Mouse (Mus musculus): Measurements from ENCODE around the gene Srgap2. TPM values are rescaled to one million over a fixed set of nuclear protein-coding genes. Genes with fewer than 3 reads are reported as not detected.

Srgap2 gene
- polyA plus RNA-seq, 1 experiment: 41.2 TPM

- H3K4me1 ChIP-seq (ENCODE audit: control insufficient read depth, insufficient read depth, low read length): peaks cover 4% of the 10 kb centered on the region; the same call in 1 of the 2 replicates
- no peak overlapping the region for H3K27ac ChIP-seq (ENCODE audit: insufficient read depth, low read length)
- TF ChIP-seq POLR2A (IDR thresholded peaks at IDR 0.05; ENCODE audit: extremely low read depth, insufficient read depth, low read length) (no peak), CTCF (IDR thresholded peaks at IDR 0.05; ENCODE audit: extremely low read depth, insufficient read depth, low read length) (no peak)
- H3K4me3 ChIP-seq (ENCODE audit: insufficient read depth, low read length): no peak overlapping the region
Measured at GRCm38 (mm10) chr1:131511661-131512500, 15.3 kb downstream of the Srgap2 start.

DNA sequence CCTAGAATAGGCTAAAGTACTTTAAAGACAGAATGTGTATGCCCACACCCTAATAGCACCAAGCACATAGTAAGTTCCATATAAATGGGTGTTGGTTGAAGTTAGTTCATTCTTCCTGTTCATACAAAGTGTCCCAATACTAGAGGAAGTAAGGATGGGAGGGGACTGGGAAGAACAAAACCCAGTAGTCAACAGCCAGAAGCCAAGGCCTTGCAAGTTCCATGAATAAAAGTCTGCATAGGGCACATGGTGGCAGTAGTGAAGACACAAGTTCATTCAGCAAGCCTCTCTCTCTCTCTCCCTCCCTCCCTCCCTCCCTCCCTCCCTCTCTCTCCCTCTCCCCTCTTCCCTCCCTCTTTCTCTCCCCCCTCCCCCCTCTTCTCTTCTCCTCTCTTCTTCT is 16.0 kb downstream of the Srgap2 start:
- TF ChIP-seq CTCF (IDR thresholded peaks at IDR 0.05; ENCODE audit: extremely low read depth, insufficient read depth, low read length): no peak
- TF ChIP-seq POLR2A (IDR thresholded peaks at IDR 0.05; ENCODE audit: extremely low read depth, insufficient read depth, low read length): no peak
- Histone ChIP-seq H3K4me3 (ENCODE audit: insufficient read depth, low read length) (no peak overlapping the region), H3K4me1 (ENCODE audit: control insufficient read depth, insufficient read depth, low read length) (peaks cover 8% of the 10 kb centered on the region), H3K27ac (ENCODE audit: insufficient read depth, low read length) (no peak overlapping the region)

GRCm38 (mm10) chr1:131501681-131502080 is 25.5 kb downstream of the Srgap2 start:
- H3K27ac ChIP-seq (ENCODE audit: insufficient read depth, low read length): no peak overlapping the region
- no peak overlapping the region for H3K4me3 ChIP-seq (ENCODE audit: insufficient read depth, low read length)
- peaks cover 10% of the 10 kb centered on the region for H3K4me1 ChIP-seq (ENCODE audit: control insufficient read depth, insufficient read depth, low read length)
- TF ChIP-seq POLR2A (IDR thresholded peaks at IDR 0.05; ENCODE audit: extremely low read depth, insufficient read depth, low read length): no peak
- no peak for TF ChIP-seq CTCF (IDR thresholded peaks at IDR 0.05; ENCODE audit: extremely low read depth, insufficient read depth, low read length)

DNA sequence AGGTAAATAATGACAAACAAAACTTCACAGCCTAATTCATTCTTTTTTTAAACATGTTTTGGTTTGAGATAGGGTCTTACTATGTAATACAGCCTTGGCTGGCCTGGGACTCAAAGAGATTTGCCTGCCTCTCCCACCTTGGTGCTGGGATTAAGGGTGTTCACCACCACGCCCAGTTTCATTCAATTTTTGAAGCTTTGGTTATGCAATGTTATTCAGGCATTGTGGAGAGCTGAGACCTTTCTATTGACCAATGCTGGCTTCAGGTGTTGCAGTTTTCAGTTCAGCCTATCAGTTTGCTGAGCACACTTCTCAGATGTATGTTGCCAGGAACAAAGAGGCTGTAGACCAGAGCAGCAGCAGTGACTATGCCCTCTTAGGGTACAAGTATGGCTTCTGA is 28.9 kb downstream of the Srgap2 start:
- no peak for TF ChIP-seq POLR2A (IDR thresholded peaks at IDR 0.05; ENCODE audit: extremely low read depth, insufficient read depth, low read length)
- H3K27ac ChIP-seq (ENCODE audit: insufficient read depth, low read length): no peak overlapping the region
- H3K4me1 ChIP-seq (ENCODE audit: control insufficient read depth, insufficient read depth, low read length): peaks cover 16% of the 10 kb centered on the region

DNA sequence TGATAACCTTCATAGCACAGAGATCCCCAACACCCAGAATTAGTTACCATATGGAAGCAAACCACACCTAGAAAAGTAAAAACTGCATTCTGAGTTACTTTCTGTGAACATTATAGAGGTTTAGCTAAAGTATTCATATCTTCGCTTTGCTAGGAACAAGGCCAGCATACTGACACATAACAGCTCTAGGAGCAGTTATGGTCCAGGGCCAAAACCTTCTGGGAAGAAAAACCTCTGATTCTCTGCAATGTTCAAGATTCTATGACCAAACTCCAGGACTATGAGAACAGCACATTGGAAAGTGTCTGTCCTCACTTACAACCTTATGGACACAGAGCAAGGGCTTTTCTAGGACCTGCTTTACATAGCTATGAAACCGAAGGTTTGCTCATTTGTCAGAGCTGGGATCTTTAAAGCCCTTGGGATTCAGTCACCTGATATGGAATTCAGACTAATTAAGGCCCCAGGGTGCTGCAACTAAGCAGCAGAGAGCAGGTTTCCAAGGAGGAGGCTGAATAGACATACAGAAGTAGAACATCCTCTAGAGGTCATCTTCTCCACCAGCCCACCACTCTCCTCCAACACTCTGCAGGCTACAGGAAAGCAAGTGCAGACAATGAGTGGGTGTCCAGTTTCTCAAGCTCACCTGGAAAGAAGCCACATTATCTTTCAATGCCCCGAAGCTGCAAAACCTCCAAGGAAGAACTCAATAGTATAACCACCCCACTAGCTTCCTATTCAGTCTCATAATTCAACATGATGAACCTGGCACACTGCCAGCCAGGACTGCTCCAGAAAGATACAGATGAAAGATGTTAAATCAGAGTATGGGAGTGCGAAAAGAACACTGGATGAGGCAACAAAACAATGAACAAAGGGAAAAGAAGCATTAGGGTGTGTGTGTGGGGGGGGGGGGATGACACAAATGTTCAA is 32.9 kb downstream of the Srgap2 start:
- TF ChIP-seq POLR2A (IDR thresholded peaks at IDR 0.05; ENCODE audit: extremely low read depth, insufficient read depth, low read length) (no peak), CTCF (IDR thresholded peaks at IDR 0.05; ENCODE audit: extremely low read depth, insufficient read depth, low read length) (no peak)
- H3K4me1 ChIP-seq (ENCODE audit: control insufficient read depth, insufficient read depth, low read length): peaks cover 21% of the 10 kb centered on the region
- H3K27ac ChIP-seq (ENCODE audit: insufficient read depth, low read length): no peak overlapping the region
- H3K4me3 ChIP-seq (ENCODE audit: insufficient read depth, low read length): no peak overlapping the region

More for the DNA sequence above, 28.9 kb downstream of the Srgap2 start:
- H3K4me3 ChIP-seq (ENCODE audit: insufficient read depth, low read length): no peak overlapping the region

GRCm38 (mm10) chr1:131492360-131492759 is 34.8 kb downstream of the Srgap2 start:
- H3K27ac ChIP-seq (ENCODE audit: insufficient read depth, low read length): peak overlapping the region; percentile 53; the same call in 1 of the 2 replicates
- no peak for TF ChIP-seq POLR2A (IDR thresholded peaks at IDR 0.05; ENCODE audit: extremely low read depth, insufficient read depth, low read length)
- no peak for TF ChIP-seq CTCF (IDR thresholded peaks at IDR 0.05; ENCODE audit: extremely low read depth, insufficient read depth, low read length)
- no peak overlapping the region for H3K4me3 ChIP-seq (ENCODE audit: insufficient read depth, low read length)
- peaks cover 21% of the 10 kb centered on the region for H3K4me1 ChIP-seq (ENCODE audit: control insufficient read depth, insufficient read depth, low read length)

DNA sequence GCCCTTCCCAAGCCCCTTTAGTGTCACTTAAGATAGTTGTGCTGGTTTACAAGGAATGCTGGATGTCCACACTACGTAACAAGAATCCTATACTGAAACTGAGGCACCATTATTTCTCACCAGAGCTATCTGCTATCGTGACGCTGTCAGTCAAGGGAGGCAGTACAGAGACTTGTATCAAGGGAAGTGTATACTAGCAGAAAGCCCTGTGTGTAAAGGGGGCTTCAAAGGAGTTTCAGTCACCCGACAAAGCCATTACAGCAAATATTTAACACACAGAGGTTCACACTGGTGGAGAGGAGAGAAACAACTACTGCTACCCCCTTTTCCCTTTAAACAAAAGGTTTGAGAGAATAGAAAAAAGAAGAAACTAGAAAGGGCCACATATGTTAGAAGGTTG is 35.6 kb downstream of the Srgap2 start:
- peaks cover 17% of the 10 kb centered on the region for H3K4me1 ChIP-seq (ENCODE audit: control insufficient read depth, insufficient read depth, low read length)
- peak overlapping the region; percentile 46; the same call in 1 of the 2 replicates for H3K27ac ChIP-seq (ENCODE audit: insufficient read depth, low read length)
- no peak overlapping the region for H3K4me3 ChIP-seq (ENCODE audit: insufficient read depth, low read length)
- TF ChIP-seq CTCF (IDR thresholded peaks at IDR 0.05; ENCODE audit: extremely low read depth, insufficient read depth, low read length) (no peak), POLR2A (IDR thresholded peaks at IDR 0.05; ENCODE audit: extremely low read depth, insufficient read depth, low read length) (no peak)

DNA sequence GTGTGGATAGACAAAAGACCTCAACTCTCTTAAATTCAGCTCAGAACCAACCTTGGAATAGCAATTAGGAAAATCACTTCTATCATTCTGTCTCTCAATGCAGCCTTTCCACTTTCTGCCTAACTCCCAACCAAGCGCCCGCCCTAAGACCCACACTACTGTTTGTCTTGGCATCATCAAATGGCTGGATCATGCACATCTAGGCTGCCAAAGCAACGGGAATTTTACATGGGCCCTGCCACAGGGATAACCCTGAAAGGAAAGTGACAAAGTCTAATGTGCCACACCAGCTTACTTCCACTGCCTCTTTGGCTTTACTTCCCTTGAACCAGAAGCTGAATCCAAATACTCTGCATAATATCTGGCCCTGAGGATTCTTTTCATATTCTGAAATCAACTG is 37.8 kb downstream of the Srgap2 start:
- no peak for TF ChIP-seq POLR2A (IDR thresholded peaks at IDR 0.05; ENCODE audit: extremely low read depth, insufficient read depth, low read length)
- TF ChIP-seq CTCF (IDR thresholded peaks at IDR 0.05; ENCODE audit: extremely low read depth, insufficient read depth, low read length): no peak
- H3K27ac ChIP-seq (ENCODE audit: insufficient read depth, low read length): peak overlapping the region; percentile 84
- H3K4me3 ChIP-seq (ENCODE audit: insufficient read depth, low read length): no peak overlapping the region
- peaks cover 13% of the 10 kb centered on the region for H3K4me1 ChIP-seq (ENCODE audit: control insufficient read depth, insufficient read depth, low read length)

DNA sequence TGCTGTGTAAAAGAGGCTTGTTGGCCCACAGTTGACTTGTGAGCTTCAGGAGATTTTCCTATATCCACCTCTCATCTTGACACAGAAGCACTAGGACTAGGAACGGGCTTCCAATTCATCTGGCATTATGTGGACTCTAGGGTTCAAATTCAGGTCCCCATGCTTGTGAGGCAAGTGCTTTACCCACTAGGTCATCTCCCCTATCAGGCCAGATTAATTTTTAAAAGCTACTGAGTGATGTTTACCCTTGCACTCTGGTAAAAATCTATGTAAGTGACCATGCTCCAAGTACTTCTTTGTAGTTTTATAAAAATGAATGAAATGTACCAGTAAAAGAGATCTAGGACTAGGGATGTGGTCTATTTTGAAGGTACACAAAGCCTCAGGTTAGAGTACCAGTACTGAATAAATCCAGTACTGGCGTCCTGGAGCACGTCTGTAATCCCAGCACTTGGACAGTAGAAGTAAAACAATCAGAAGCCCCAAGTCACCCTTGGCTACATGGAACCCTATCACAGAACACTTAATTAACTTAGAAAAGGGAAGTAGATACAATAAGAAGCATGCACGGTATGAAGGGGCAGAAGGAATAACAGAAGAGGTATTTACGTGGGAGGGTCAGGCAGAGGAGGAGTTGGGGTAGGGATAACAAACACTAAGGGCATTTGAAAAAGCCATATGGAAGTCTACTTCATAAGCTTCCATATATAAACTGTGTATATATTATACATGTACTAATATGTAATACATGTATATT is 40.9 kb downstream of the Srgap2 start:
- TF ChIP-seq POLR2A (IDR thresholded peaks at IDR 0.05; ENCODE audit: extremely low read depth, insufficient read depth, low read length) (no peak), CTCF (IDR thresholded peaks at IDR 0.05; ENCODE audit: extremely low read depth, insufficient read depth, low read length) (no peak)
- no peak overlapping the region for H3K27ac ChIP-seq (ENCODE audit: insufficient read depth, low read length)
- H3K4me3 ChIP-seq (ENCODE audit: insufficient read depth, low read length): no peak overlapping the region
- H3K4me1 ChIP-seq (ENCODE audit: control insufficient read depth, insufficient read depth, low read length): peaks cover 3% of the 10 kb centered on the region; the same call in 1 of the 2 replicates

All from cortical plate, adult 2 months (tissue).